Mouse (Mus musculus) left cerebral cortex, adult 18-20 months (tissue): Measurements from ENCODE around the gene Fign. TPM values are rescaled to one million over a fixed set of nuclear protein-coding genes. Genes with fewer than 3 reads are reported as not detected.

Experiments used
- DNase-seq, 2 experiments: peaks; one replicate each; pipeline ENCODE4 v3.0.0; 2021 to 2022; ENCODE audit warnings: low spot score in 2 of 2, mixed read lengths in 1 of 2
- long read RNA-seq, 2 experiments: library from polyadenylated mRNA; stranded (forward); transcript quantifications; one replicate each; pipeline ENCODE4 v2.0.0; 2021
- total RNA-seq, 2 experiments: library from RNA; stranded (reverse); gene quantifications; 2 replicates each; pipeline ENCODE4 v1.2.3; 2021

The Fign gene
- total RNA-seq, result 1 to 10 TPM; 3.0 to 4.3 TPM
- long read RNA-seq, experiment 1, result 0 reads
- long read RNA-seq, experiment 2, result 0 reads

DNA sequence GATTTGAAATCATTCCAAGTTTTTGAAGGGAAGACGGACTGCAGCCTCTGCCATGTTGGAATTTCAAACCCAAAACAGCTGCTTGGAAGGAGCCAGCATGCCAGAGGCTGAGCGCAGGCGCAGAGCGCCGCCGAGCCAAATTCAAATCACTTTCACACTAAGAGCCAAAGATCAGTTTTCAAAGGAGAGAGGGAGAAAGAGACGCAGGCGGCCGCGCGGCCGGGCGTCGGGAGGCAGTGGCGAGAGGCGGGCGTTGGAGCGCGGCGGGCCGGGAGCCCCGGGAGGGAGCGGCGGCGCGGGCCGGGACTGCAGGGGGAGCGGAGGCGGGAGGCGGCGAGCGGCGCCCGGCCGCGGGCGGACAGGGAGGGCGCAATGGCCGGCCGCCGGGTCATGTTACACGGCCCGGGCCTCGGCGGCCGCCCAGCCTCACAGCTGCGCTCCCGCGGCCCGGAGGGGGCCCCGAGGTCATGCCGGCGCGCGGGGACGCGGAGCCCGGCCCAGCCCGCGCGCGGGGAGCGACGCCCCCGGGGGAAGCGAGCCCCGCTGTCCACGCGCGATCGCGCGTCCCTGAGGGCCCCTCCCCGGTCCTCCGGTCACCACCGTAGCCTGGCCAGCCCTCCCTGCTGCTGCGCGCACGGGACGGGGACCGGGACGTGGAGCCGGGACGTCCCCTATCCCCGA is at the start of gene Fign:
Gene Fign, minus strand, starts transcription at position 102 of the 681 bp plus-strand sequence.
- DNase-seq, result peak; percentile 50 to 70

DNA sequence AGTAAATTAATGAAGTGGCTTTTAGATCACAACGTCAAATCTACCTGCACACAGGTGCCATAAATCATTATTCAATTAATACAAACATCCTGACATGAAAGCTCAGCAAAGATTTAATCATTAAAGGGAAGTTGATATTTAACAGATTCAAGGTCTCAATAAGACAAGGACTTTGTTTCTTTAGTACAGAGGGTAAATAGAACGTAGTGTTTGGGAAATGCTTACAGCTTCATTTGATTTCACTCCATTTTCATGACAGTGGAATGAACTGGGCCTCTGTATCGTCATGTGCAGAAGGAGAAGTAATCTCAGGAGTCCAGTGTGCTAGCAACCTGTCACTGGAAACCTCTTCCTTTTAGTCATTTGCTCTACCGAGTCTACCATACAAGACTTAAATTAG is 35.8 kb upstream of the Fign start:
- no peak for DNase-seq

GRCm38 (mm10) chr2:64120495-64120894 is 22.7 kb upstream of the Fign start:
- DNase-seq, result no peak

DNA sequence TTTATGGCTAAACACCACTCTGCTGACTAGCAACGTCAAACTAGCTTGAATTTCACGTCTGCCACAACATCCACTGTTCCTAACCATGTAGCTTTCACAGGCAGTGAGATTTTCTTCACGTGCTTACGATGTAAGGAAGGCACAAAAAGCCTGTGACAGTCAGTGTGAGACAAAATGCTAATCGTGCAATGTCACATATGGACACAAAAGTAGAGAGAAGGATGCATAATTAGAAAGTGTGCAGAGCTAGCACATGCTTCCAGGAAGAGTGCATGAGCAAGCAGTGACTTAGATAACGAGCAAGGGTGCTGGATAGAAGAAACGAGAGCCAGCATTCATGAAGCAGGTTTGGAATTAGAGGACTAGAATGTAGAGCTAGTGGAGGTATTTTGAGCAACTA is 18.8 kb upstream of the Fign start:
- DNase-seq, result no peak

- DNase-seq, result no peak
Measured at GRCm38 (mm10) chr2:64111133-64111532, 13.3 kb upstream of the Fign start.

- DNase-seq, result no peak
Measured at GRCm38 (mm10) chr2:64109860-64110259, 12.0 kb upstream of the Fign start.

- DNase-seq, result no peak
Measured at GRCm38 (mm10) chr2:64108040-64108439, 10.2 kb upstream of the Fign start.

- no peak for DNase-seq
Measured at GRCm38 (mm10) chr2:64098618-64099320, 931 bp upstream of the Fign start.

DNA sequence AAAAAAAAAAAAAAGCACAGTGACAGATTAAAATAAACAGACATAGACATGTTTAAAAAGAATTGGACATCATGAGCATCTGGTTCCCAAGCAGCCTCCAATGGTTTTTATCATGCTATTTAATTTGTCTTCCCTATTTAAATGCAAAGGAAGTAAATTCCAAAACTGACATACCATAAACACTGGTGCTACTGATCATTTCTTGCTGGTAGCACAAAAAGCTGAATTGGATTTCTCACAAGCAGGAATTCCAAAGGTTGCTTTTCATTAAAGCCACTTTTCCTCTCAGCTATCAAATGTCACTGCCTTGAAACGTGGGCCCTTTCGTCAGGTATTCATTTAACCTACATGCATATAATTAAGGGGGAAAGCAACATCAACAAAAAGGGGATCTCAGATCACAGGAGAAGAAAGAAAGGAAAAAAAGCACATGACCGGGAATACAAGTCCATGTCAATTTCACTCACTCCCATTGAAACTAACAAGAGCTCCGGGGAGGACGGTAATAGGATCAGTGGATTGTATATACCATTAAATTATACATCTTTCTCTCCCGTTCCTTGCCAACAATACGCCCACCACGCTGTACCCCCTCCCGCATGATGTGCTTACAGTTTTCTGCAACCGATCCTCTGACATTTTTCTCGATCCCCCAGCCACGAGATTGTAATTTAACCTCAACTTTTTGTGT is 972 bp downstream of the Fign start:
- no peak for DNase-seq

- DNase-seq, result no peak
Measured at GRCm38 (mm10) chr2:64096176-64096575, 1.7 kb downstream of the Fign start.

DNA sequence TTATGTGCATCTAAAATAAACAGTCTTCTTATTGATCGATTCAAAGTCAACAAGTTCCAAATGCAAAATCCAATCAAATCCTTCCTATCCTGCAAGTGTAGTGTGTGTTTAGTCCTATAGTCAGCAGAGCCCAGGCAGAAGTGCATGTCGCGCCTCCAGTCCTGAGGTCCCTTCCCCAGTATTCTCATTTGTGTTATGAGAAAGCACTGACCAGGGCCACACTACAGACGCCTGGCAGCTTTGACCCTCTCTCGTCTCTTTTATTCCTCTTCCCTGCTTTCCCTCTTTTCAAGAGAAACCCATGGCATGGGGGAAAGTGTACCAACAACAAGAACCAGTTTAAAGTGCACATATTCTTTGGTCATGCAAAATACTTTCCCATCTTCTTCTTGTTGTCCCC is 2.3 kb downstream of the Fign start:
- no peak for DNase-seq

DNA sequence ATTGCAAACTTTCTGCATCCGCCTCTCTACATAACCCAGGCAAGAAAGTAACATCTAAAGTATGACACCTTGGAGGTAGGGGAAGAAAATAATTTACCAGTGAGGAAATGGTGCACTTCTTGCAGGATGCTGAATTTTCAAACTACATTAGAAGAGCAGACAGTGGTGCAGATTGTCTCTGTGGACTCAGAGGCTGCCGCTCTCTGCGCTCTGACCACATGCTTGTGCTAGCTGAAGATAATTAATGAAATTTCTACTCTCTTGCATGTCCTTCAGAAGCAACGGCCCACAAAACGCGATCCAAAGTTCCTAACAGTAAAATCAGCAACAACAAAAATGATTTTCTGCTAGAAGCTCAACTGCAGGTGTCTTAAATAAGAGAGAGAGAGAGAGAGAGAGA is 4.8 kb downstream of the Fign start:
- no peak for DNase-seq

DNA sequence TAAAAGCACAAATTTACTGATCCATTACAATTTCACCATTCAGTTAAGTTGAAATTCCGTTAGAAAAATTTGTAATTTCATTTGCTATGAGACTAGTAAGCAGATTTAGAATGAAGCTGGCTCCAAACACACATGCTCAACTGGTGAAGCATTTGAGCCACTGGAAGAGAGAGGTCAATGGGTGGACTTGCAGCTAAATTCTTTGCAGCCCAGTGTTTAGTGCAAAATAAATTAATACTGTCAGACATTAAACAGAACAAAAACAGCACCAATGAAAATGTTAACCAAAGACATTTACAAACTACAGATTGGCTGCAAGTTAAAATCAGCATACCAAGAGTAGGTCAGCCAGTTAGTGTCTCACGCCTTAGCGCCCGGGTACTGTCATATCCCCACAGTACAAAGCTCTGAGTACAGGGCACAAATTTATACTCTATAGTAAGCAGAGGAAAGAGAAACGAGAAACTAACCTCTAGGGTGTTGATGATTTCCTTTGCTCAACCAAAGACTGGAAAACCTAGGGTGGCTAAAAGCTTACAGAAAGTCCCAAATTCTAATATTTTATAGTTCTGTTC is 13.9 kb downstream of the Fign start:
- DNase-seq, result no peak

DNA sequence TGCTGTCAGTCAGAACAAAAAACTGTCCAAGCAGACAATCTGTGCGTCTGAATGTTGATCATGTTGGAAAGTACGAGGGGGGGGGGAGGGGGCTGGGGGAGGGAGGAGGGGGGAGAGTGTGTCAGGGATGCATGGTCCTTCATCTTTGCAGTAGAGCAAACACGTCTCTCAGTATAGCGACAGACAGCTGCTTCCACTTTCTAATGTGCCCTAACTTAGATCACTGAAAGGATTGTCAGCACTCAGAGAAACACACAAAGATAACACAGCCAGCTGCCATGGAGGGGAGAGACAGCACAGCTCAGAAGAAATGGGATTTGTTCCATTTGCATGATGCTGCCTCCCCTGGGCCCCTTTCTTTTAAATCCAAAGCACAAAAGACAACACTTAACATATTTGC is 18.1 kb downstream of the Fign start:
- no peak for DNase-seq

DNA sequence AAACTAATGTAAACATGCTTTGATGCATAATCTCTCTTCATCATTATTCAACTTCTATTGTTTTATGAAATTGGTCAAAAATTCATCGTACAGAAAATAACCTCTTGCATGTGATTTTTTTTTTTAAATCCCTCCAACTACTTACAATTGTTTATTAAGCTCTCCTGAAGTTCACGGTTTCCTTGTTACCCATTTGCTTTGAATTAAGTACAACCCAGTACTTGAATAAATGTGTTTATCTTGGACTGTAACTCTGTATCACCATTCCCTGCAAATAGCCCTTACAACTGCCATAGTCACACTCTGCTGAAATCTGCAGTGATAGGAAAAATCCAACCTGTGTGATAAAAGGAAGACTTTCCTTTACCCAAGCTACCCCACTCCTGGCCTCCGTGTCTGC is 19.3 kb downstream of the Fign start:
- DNase-seq, result no peak

DNA sequence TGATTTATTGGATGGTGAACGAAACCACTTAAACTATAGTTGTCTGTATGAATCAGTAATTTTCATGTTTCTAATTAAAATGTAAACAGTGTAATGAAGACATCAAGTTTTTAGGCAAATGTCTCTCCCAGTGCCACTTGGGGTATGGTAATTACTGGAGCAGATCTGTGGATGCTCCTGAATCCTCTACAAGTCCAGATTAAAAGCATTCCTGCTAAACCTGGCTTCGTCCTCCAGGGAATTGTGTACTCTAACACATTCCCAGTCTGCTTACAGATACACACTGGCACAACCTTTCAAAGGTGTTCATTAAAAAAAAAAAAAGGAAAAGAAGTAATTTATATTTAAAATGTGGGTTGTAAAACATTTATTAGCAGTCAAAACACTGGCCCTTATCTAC is 20.0 kb downstream of the Fign start:
- no peak for DNase-seq

- DNase-seq, result no peak
Measured at GRCm38 (mm10) chr2:64075873-64076272, 22.0 kb downstream of the Fign start.

DNA sequence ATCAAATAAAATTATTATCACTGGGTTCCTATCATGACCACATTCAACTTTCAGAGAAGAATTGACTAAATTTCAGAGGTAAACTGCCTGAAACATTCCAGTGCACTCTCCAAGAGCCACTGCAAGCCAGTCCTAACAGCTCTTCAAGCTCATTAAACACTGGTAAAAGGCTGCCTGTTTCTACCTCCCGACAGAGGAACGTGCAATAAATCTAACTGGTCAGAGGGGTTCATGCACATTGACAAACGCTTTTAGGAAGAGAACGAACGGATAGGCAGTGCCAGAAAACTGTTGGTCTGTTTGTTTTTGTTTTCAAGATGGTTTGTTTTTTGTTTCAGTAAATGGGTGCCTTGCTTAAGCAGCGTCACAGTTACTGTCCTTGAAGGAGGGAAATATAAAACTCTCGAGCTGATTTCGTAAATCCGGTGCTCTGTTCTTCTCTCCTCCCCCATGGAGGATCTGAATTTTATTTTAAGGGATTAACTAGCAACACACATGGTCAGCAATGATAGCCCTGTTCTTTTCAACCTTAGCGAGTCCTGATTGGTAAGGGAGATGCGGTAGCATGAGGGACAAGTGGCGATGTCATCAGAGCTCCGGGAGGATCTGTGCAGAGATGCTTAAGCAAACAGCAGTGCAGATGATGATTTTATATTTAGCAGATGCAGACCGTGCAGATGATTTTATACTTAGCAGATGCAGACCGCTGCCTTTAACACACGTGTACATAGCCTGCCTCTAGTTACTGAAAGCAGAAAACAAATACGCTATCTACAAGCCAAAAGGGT is 23.0 kb downstream of the Fign start:
- DNase-seq, result no peak

DNA sequence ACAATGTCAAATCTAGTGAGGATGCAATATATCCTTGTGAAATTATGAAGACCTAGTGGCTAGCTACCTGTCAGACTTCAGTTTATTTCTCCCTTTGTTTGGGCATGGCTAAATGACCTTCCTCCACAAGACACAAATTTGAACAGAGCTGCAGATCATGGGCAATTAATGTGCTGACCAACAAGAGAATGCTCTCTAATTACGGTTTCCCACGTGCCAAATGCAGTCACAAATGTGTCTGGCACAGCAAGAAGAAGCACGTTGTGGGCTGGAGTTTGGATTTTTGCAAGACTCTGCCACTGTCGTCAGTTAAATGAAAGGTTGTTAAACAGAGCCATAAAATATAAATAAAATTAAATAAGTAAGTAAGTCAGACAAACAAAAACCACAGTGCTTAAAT is 25.7 kb downstream of the Fign start:
- no peak for DNase-seq

DNA sequence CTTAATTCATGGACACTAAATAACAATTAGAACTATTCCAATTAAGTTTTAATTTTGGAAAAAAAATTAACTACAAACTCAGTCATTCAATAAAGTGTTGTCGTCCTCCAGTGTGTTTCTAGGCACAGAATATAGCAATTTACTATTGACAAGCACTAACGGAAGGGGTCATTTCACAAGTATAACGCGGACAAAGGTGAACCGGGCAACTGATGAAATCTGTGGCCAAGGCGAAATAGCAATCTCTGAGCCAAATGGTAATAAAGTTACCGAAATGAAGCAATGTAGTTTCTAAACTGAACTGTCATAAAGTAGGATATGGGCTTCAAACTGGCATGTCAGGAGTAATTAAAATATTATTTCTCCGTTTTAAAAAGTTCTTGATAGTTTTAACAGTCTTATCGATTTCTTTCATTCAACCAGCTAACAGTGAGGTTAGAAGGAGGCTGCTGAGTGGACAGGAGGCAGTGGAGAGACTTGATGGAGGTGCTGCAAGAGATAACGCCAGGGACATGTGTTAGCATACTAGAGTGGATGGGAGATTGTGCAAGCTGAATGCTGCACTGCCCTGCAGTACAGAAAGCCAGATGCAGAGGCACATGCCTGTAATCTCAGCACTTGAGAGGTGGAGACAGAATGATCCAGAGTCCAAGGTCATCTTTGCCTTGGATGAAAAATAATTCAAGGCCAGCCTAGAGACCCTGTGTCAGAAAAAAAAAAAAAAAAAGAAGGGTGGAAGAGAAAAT is 27.7 kb downstream of the Fign start:
- DNase-seq, result no peak
